Mouse (Mus musculus): ENCODE measurements around the gene Ice1.

Gene Ice1

DNA sequence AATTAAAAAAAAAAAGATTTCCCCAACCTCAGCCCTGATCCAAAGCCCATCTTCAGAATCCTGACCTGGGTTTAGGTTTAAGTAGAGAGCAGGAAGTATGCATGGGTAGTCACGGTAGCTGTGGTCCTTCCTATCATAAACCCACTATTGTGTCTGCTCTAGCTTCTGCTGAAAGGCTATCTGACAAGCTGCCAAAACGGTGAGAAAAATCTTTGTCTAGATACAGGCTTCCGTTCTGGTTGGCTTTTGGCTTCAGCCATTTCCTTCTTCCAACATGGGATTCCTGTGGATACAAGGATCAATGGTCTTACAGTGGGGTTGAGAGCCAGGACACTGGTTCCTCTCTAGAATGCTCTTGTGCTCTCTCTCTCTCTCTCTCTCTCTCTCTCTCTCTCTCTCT, 2.2 kb upstream of the Ice1 start:
- DNase-seq (ENCODE audit: low read depth, low spot score), result no peak

DNA sequence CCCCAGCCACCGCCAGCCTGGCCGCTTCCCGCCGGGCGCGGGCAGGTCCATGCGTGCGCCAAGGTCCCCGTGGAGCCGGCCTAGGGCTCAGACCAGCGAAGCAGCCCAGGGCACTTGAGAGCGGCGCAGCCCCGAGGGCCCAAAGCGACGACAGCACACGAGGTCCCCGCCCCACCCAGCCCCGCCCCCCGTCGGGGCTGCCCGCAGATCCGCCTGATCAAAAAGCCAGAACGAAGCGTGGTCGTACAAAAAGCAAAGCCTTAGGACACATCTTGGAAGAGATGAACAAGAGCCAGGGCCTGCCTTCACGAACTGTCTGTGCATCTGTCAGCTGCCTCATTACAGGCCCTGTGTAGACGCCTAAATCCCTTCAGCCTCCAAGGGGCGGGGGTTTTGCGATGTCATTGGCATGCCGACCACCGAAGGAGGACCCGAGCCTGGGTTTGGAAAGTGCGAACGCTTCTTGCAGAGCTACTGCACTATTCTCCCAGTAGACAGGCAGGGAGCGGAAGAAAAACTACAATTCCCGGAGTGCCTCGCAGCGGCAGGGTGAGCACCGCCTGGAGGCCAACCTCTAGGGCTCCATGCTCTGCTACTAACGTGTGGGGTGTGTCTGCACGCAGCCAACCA, 343 bp upstream of the Ice1 start:
- peak; percentile 99 for DNase-seq (ENCODE audit: low read depth, low spot score)

DNA sequence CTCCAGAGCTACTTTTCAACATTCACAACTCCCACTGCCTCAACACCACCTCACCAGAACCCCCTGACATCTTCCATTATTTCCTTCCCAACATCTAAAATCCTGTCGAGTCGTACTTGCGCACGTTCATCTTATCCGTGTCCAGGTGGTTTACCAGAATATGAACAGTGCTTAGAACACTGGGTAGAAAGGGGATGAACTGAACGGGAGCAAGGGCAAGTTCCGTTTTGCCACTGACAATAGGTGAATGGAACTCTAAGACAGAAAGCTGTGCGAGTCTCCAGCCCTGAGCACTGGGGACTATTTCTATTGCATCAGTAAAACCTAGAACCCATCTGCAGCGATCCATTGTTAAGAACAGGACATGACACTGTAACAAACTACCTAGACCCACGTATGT, 728 bp downstream of the Ice1 start:
- DNase-seq (ENCODE audit: low read depth, low spot score), result no peak

DNA sequence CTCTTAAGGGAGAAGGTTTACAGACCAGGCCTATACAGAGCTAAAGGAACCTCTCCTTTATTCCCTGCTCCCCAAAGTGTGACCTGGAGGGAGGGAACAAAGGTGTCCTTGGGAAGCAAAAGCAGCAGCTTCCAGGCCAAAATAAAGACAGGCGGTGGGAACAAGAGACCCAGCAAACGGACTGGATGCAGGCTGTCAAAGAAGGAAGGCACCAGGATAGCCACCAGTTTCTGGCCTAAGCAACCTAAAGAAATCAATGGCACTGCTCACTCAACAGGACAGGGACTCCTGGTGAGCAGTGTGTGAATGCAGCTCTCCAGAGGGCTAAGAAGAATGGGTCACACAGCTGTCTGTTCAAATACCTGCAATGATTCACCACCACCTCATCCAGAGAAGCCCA, 1.8 kb downstream of the Ice1 start:
- no peak for DNase-seq (ENCODE audit: low read depth, low spot score)

DNA sequence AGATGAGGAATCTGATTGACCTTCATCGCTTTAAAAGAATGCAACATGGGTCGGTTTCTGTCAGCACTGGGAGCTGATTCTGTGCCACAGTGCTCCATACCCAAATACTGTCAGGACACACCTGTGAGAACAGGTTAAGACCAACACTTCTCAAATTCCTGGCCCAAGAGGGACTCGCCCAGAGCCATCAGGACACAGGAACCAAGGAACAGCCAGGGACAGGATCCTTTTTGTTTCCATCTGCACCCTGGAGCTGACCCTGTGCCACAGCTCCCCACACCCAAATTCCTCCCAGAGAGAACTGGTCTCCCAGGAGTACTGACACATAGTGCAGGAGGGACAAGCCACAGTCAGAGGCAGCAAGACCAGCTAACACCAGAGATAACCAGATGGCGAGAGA, 11.0 kb downstream of the Ice1 start:
- DNase-seq (ENCODE audit: low read depth, low spot score), result no peak

DNA sequence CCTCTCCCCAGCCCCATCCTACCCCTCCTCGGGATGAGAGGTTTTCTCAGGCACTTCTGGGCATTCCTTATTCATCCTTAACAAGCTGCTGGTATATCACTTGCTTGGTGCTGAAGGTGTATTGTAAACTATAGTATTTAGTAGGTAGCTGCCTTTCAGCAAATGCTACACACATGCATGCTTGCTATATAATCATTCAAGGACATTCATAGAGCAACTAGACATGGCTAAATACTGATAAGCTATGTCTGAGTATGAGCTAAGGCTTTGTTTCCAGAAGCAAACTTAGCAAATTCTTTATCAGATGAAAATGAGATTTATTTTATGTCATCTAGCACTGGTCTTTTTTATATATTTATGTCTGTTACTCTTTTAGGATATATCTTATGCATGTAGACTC, 11.8 kb downstream of the Ice1 start:
- no peak for DNase-seq (ENCODE audit: low read depth, low spot score)

DNA sequence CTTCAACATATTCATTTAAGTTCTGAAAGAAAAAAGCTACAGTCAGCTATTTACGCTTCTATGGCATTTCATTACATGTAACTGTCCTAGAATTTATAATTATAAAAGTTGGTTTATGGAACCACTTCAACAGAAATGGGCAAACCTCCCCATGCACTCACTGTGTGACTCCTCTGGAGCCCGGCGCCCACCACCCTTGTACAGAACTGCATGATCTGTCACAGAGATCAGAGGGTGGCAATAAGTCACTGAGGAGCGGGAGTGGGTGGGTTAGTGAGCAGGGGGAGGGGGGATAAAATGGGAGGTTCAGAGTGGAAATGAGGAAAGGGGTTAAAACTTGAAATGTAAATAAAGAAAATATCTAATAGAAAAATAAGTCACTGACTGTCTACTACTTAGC, 13.0 kb downstream of the Ice1 start:
- DNase-seq (ENCODE audit: low read depth, low spot score), result no peak

DNA sequence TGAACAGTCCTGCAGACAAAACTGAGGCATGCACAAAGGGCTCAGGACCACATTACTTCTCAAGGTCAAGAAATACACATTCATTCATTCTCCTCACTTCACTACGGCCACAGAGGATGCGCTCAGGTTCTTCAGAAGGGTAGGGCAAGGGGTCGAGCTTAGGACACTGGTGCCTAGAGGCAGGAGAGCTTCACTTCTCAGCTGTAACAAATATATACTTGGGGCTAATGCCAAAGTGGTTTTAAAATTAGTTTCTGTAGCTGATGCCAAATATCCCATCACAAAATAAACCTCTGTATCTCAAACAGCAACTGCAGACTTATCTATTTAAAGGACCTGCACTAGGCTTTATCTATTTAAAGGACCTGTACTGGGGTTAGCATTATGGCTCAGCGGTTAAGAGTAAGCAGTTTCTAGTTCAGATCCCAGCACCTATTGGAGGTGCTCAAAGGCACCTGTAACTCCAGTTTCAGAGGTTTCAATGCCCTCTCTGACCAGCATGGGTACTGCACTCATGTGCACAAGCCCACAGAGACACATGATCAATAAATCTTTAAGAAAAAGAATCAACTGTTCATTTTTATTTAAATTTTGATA, 14.9 kb downstream of the Ice1 start:
- no peak for DNase-seq (ENCODE audit: low read depth, low spot score)

DNA sequence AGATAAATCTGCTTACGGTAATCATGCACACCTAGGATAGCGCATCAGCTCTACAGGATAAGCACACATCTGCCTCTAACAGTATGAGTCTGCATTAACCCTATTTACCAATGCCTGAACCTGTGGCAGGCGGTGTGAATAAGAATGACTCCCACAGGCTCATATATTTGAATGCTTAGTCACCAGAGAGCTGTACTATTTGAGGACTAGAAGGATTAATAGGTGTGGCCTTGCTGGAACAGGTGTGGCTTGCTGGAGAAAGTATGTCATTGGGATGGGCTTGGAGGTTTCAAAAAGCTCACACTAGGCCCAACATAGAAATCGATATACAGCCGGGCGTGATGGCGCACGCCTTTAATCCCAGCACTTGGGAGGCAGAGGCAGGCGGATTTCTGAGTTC, 15.9 kb downstream of the Ice1 start:
- no peak for DNase-seq (ENCODE audit: low read depth, low spot score)

DNA sequence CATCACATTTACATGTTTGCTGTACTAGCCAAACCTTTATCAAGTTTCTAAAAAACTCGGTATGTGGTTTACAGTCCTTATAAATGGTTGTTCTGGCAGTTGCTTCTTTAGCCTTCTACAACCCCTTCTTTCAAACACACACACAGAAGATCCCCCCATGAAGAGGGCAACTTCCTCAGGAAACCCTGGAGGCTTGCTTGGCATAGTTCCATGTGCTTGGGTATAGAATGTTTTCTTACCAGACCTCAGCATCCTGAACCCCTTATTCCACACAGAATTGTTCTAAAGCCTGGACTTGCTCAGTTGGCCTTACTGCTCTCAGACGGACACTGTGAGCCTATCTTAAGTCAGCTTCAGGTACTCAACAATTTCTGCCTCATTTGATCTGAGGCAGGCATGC, 24.6 kb downstream of the Ice1 start:
- DNase-seq (ENCODE audit: low read depth, low spot score), result no peak

DNA sequence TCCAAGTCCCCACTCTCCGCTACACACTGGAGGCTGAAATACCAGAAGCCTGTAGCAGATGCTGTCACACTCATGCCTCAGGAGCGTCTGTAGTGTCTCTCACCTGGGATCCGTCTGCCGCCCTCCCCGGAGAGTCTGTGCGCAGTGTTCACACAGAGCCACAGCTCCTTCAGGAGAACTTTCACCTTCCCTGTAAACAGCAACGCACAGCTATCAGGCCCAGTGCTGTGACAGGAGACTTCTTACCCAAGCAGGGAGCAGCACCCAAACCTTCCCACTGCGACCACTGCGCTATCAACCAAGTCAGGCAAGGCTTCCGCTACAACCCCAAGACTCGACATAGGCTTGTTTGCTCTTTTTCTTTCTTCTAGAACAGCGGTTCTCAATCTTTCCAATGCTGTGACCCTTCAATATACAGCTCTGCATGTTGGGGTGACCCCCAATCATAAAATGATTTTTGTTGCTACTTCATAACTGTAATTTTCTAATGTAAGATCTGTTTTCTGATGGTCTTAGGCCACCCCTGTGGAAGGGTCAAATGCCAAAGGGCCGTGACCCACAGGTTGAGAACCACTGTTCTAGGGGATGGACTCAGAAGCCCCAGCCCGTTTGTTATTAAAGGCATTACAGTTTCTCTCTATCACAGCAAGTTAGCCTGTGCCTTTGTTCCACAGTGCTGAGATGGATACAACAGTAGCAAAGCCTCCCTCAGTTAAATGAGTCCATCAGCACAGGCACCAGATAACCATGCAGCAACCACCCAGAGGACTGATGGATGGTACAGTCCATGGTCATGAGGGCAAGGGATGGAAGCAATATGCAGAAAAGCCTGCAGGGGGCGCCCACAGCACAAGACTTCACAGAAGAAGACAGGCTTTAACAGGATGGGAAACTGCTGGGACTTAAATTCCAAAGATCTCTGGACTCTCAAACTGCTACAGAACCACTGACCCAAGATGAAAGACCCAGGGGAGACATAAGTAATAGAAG, 26.7 kb downstream of the Ice1 start:
- peak; percentile 86 for DNase-seq (ENCODE audit: low read depth, low spot score)

DNA sequence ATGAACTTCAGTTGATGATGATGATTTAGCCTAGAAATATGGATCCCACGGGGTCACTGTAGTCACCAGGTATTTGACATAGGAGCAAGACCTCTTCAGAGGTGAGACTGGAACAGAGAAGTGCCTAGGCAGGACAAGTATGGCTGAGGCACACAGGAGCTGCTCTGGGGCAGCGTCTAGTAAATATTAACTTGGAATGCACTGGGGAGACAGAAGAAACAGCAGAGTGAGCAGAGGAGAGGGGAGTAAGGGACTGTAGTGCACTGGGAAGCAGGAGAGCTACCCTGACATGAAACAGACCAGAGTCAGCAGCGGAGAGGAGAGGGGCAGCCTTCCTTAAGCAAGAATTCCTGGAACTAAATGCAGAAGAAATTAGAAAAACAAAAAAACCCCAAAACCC, 27.8 kb downstream of the Ice1 start:
- no peak for DNase-seq (ENCODE audit: low read depth, low spot score)

DNA sequence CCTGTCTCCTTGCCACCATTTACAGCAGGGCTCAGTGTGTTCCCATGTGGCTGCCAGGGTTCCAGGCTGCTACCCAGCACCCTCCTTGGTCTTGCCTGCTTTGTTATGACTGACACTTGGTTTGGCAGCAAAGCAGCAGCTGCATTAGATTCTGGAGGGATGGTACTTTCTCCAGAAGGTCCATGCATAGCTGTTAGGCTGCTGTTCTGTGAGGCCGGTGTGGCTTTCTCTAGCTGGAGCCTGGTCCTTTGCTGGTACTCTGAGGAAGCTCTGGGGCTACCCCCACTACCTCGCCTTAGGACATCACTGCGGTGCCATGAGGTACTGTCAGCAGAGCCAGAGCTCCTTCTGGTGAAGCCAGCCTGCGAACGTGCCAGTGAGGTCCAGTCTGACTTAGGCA, 32.1 kb downstream of the Ice1 start:
- no peak for DNase-seq (ENCODE audit: low read depth, low spot score)

DNA sequence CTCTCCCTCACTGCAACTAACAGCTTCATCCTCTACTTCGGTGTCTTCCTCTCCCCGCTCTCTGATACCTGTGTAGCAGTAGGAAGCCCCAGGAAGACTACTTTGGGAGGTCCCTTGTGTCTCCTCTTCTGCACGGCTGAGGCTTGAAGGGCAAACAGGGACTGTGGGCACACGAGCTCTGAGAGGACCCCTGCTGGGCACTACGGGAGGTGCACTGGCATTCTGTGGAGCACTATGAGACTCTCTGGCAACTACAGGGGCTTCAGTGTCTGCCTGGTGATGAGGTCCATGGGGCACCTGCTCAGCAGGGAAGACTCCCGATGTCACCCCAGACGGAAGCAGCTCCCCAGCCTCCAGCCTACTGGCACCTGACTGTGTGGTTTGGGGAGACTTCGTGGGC, 32.7 kb downstream of the Ice1 start:
- no peak for DNase-seq (ENCODE audit: low read depth, low spot score)

DNA sequence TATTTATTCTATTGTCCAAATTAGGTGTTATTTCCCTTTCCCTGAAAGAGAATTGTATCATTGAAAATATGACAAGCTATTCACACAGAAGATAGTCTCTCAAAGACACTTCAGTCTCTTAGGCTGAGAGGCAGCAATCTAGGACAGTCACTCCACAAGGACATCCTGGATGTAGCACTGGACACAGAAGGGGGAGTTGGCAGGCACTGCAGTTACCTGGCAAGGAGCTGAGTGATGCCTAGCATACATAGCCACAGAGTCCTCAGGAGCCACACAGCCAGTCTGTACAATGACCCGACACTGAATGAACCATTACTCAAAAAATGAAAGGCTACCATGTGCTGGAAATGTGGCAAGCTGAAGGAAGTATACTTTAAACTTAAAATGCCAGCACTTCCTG, 35.9 kb downstream of the Ice1 start:
- DNase-seq (ENCODE audit: low read depth, low spot score), result peak; percentile 61

DNA sequence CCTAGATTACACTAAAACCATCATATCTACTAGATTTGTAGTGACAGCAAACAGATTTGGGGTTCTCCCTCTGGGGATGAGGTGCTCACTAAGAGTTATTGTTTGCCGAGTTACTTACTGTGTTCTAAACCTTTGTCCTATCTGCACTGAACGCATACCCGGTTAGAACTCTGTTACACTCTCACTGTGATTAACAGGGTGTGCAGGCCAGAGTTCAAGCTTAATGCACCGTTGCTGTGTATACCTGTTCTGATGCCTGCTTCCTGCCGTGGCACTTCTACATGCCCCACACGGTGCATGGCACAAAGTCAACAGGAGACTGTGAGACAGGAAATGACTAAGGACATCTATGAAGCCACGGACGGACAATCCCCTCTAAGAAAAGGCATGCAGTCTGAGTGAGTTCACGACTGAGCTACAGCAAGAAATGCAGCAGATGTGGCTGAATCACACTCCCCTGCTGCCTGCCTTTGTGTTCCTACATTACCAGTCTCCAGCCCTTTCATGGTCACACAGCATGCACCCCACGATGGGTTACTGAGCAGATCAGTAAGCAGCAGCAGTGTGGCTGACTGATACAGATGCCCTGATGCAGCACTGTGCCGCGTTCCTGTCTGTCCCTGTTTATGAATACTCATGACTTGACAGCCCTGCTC, 37.3 kb downstream of the Ice1 start:
- DNase-seq (ENCODE audit: low read depth, low spot score), result peak; percentile 52

DNA sequence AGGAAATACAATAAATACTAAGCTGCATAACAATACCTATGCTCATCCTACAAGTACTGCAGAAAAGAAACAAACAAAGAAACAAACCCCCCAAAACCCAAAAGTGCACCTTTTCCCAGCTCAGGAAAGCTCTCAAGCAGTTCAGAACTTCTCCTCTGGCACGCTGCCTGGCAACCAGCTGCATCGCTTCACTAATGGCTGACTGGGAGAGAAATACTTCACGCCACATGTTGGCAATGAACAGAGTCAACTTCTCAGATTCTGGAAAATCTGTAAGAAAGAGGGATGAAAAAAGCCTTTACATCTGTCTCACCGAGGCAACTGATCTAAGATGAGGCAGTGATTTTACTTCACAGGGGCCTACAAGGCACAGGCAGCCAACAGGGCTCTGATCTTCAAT, 38.5 kb downstream of the Ice1 start:
- DNase-seq (ENCODE audit: low read depth, low spot score), result peak; percentile 75

DNA sequence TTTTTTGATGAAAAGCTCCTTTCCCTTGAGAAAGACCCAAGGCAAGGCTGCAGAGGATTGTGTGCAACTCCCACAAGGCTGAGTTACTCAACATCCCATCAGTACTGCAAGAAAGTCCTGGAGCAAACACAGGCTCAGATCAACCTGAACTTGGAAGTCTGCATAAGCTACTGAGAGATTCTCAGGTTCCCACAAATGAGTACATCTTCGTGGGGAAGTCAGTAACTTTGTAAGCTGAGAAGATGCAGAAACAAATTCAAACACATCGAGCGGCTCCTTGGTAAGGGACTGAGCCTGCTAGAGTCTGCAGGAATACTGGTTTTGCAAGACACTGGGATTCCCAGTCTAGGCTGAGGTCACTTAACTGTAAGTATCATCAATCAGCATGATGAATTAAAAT, 40.5 kb downstream of the Ice1 start:
- DNase-seq (ENCODE audit: low read depth, low spot score), result no peak

DNA sequence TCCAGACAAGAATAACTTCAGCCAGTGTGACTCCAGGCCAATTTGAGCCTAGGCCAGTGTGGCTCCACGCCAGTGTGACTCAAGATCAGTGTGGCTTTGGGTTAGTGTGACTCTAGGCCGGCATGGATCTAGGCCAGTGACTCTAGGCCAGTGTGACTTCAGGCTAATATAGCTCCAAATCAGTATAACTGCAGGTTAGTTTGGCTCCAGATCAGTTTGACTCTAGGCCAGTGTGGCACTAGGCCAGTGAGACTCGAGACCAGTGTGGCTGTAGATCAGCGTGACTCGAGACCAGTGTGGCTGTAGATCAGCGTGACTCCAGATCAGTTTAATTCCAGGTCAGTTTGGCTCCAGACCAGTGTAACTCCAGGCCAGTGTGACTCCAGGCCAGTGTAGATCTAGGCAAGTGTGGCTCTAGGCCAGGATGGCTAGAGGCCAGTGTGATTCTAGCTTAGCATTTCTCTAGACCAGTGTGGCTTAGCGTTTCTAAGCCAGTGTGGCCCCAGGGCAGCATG, 47.1 kb downstream of the Ice1 start:
- peak; percentile 91 for DNase-seq (ENCODE audit: low read depth, low spot score)

DNA sequence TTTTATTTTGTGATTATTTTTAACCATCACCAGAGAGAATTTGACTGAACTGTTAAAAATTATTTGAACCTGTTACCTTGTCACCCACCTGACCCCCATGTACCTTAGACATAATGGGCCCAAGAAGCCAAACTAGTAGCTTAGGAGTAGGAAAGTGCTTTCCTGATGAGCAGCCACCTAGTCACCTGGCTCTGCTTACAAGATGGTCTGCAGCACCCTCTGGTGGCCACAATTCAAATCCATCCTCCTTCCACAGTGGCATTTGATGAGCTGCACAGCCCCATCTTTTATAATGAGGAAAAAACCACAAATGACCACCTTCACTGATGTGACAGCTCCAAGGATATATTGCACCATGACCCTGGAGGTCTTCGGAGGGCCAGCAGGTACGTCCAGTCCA, 50.5 kb downstream of the Ice1 start:
- DNase-seq (ENCODE audit: low read depth, low spot score), result peak; percentile 85

DNA sequence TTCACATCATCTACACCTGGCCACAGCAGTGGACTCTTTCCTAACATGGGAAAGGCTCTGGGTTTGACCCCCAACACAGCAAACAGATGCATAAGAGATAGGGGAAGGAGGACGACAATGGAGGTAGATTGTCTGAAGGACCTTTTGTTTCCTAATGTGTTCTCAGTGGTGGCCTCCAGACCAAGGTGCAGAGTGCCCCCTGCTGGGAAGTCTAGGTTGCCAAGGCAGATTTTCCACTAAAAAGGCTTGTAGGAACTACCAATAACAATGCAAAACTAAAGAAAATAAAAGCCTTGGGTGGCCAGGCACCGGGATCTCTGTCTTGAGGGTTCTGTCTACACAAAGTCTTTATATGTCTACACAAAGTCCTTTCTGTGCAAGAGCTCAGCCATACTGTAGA, 54.9 kb downstream of the Ice1 start:
- DNase-seq (ENCODE audit: low read depth, low spot score), result peak; percentile 80

DNA sequence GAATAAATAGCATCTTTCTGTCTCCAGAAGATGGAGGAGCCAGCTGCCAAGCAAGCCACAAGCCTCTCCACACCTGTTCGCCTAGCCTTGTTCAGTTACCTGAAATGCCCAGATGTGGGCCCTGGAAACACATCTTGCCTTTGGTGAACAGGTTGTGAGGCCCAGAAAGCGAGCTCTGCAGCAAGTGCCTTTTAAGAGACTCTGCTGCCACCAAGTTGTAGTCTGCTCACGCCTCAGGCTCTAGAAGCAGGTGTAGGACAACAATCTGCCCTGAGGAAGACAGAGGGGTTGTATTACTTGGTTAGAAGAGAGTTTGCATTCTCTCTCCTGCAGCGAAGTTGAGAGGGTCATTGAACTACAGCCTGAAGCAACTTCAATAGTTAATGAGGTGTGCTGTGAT, 55.9 kb downstream of the Ice1 start:
- peak; percentile 20 for DNase-seq (ENCODE audit: low read depth, low spot score)

Data from brain, adult 2 months (tissue).